Mouse (Mus musculus): ENCODE measurements around the gene Gm9999.
"Not testable (repeated sequence)": the region's sequence is repeated elsewhere in the genome, so short reads cannot be mapped to it uniquely, and the experiment has no call there.

- TF ChIP-seq CTCF (IDR thresholded peaks at IDR 0.05; ENCODE audit: borderline replicate concordance, insufficient read depth, low read depth, low read length); POLR2A (IDR thresholded peaks at IDR 0.05; ENCODE audit: borderline replicate concordance, insufficient read depth, low read length): not testable (repeated sequence)
These were observed 43.5 kb downstream of the Gm9999 start for GRCm38 (mm10) chr7:47026899-47027298.
